Mouse (Mus musculus) small intestine, adult 2 months (tissue): ENCODE data around the gene Ulk4.

Experiments
- CTCF ChIP-seq: fragments of 200-500 bp; IDR thresholded peaks from 2 replicates; pipeline ENCODE4 v1.5.1; 2012; ENCODE audit warnings: low read depth, mild to moderate bottlenecking, control low read depth, inconsistent platforms, low read length, moderate library complexity, mixed read lengths; ENCODE audit not compliant: insufficient replicate concordance, insufficient read length; ENCODE audit errors: extremely low read depth
- POLR2A ChIP-seq: fragments of 200-500 bp; IDR thresholded peaks from 2 replicates; pipeline ENCODE4 v1.6.1; 2012; ENCODE audit warnings: low read depth, mild to moderate bottlenecking, control low read depth, inconsistent platforms, low read length, moderate library complexity

- TF ChIP-seq CTCF (no peak), POLR2A (no peak)
Measured at GRCm38 (mm10) chr9:120984509-120984908, 292.5 kb downstream of the Ulk4 start.
